Mouse (Mus musculus) thymus, postnatal 25 days (tissue): ENCODE measurements around the gene Cers2.

ENCODE experiments used
- DNase-seq: peaks from one replicate; pipeline ENCODE4 v3.0.0; 2022

Cers2 gene

DNA sequence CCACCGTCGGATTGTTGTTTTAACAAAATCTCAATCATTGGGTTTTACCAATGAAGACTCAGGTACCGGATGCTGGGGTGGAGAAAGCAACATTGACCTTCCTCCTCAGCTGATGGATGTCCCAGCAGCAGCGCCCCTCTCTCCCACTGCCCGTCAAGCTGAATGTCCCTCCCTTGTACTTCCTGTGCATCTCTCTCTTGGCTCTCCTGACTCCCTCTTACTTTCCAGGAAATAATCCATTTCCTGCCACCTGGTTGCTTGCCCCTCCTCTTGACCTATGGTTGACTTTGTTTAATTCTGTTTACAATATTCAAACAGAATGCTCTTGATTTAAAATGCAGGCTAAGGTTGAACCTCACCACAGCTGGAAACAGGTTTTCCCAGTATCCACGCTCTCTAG, 24.4 kb upstream of the Cers2 start:
- DNase-seq = no peak

- DNase-seq = no peak
Observed at GRCm38 (mm10) chr3:95291041-95291440, 23.6 kb upstream of the Cers2 start.

DNA sequence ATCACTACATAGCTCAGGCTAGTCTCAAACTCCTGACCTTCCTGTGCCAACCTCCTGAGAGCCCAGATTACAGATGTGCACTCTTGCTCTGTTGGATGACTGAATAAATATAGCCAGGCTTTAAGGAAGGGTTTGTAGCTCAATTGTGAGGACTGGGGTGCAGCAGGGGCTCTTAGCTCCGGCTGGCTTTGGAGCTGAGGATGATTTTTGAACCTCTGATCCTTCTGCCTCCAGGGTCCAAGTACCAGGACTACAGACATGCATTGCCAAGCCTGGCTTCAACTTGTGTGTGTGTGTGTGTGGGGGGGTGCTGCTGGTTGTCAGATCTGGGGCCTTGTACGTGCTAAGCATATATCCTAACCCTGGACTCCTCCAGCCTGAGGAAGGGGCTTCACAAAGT, 21.7 kb upstream of the Cers2 start:
- DNase-seq = no peak

DNA sequence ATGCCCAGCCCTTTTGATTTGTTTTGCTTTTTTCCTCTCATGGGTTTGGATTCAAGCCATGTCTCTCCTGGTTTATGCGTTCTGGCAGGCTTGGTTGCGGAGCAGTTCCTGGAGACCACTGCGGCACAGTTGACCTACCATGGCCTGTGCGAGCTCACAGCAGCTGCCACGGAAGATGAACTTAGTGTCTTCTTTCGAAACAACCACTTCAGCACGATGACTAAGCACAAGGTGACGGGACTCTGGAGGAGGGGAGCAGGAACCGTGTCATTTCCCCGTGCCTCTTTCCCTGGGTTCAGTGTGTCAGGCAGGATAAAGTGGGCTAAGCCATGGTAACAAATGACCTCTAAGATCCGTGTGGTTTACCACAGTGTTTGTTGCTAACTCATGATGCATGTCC, 21.1 kb upstream of the Cers2 start:
- no peak for DNase-seq

DNA sequence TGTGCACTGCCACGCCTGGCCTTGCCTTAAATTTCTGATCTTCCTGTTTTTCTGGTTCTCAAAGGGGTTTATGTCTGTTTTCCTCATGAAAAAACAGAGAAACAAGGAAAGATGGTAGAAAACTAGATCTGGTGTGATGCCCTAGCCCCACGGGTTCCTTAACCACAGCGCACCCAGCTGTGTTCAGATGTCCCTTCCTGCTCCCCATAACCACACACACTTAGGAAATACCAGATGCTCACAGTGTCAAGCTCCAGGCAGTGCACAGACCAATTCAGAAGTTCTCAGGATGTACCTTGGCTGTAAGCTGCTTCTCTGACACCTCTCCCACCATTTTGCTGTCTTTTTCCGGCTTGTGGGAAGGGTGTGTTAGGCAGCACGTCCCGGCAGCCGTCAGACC, 20.3 kb upstream of the Cers2 start:
- no peak for DNase-seq

GRCm38 (mm10) chr3:95294718-95295117, 19.9 kb upstream of the Cers2 start:
- DNase-seq = no peak

GRCm38 (mm10) chr3:95295321-95296102, 19.1 kb upstream of the Cers2 start:
- no peak for DNase-seq

- DNase-seq = peak; percentile 58
Observed at GRCm38 (mm10) chr3:95296103-95296469, 18.5 kb upstream of the Cers2 start.

DNA sequence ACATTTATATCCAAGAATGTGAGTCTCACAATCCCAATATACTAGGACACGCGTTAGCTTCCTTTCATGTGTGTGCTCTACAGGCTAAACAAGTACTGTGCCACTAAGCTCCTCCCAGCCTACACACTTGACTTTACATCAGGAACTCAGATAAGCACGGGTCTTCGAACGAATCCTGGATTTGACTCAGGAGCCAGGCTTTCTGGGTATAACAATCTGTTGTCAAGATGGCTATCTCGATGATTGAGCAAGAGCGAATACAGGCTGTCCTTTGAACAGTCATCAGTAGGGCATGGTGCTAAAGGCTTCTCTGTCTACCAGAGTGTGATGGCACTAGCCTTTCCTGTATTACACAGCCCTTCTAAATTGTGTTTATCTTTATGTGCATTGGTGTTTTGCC, 16.6 kb upstream of the Cers2 start:
- no peak for DNase-seq

- no peak for DNase-seq
Observed at GRCm38 (mm10) chr3:95301204-95301796, 13.3 kb upstream of the Cers2 start.

GRCm38 (mm10) chr3:95306244-95306643, 8.3 kb upstream of the Cers2 start:
- DNase-seq = no peak

- no peak for DNase-seq
Observed at GRCm38 (mm10) chr3:95307100-95307499, 7.5 kb upstream of the Cers2 start, which contains the start of gene Anxa9. TSS of gene Anxa9 (minus strand) at chr3:95307176.

GRCm38 (mm10) chr3:95310496-95310895, 4.1 kb upstream of the Cers2 start:
- no peak for DNase-seq

DNA sequence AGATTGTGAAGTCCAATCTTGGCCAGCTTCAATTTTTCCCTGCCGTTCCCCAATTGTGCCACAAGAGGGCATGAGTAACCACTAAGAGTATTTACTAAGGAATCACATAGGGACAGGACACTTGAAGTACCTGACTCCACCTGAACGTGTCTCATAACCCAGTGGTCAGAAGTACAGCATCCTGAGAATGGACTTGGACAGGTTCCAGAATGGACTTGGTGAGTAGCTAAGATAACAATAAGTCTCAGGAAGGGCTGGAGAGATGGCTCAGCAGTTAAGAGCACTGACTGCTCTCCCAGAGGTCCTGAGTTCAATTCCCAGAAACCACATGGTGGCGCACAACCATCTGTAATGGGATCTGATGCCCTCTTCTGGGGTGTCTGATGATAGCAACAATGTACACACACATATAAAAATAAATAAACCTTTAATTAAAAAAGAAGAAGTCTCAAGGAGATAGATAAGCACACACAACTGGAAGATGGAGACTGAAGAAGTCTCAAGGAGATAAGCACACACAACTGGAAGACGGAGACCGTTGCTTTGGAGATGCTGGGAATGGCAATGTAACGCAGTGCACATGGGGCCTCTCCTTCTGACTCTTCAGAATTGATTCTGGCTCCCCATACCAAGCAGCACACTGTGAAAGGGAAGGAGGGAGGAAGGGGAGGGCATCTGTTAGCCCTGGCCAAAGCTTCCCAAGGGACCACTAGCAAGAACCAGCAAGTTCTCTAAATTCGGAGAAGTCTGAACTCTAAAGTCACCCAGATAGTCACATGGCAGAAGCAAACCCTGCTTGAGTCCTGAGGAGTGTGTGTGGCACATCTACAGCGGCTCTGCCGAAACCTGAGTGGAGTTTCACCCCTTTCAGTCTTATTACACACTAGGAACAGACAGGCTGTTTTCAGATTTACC, 3.4 kb upstream of the Cers2 start:
- peak; percentile 66 for DNase-seq

DNA sequence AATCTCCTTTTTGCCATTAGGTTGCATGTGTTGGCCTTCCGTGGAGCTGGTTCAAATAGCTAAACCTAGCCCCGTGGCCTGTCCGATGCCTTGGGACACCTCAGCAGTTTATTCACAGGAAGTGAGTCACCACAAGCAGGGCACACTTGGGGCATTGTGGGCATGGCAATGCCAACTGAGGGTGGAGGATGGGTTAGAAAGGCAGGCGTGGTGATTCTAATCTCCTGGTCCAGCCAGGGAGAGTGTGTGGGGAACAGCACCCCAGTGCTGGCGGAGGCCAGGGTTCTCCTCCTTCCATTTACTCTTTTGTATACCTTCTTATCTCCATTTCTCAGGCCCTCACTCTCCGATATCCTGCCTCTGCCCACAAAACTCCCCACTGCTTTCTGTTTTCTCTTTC, 2.0 kb upstream of the Cers2 start:
- no peak for DNase-seq

- no peak for DNase-seq
Observed at GRCm38 (mm10) chr3:95313476-95313875, 1.1 kb upstream of the Cers2 start.

DNA sequence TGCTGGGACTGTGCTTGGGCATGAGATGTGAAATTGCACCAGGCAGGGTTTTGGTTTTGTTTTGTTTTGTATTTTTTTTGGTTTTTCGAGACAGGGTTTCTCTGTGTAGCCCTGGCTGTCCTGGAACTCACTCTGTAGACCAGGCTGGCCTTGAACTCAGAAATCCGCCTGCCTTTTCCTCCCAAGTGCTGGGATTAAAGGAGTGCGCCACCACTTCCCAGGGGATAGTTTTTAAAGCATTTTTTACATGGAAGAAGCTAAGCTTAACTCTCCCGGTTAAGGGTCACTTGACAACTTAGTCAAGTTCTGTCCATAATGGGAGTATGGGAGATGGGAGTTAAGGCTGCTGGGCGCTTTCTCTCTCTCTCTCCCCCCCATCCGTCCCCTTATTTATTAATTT, 516 bp upstream of the Cers2 start:
- DNase-seq = no peak

- DNase-seq = peak; percentile 94
Observed at GRCm38 (mm10) chr3:95315094-95315843, 678 bp downstream of the Cers2 start.

GRCm38 (mm10) chr3:95315844-95316550, 1.4 kb downstream of the Cers2 start:
- DNase-seq = no peak

GRCm38 (mm10) chr3:95317414-95318080, 3.0 kb downstream of the Cers2 start:
- peak; percentile 74 for DNase-seq

DNA sequence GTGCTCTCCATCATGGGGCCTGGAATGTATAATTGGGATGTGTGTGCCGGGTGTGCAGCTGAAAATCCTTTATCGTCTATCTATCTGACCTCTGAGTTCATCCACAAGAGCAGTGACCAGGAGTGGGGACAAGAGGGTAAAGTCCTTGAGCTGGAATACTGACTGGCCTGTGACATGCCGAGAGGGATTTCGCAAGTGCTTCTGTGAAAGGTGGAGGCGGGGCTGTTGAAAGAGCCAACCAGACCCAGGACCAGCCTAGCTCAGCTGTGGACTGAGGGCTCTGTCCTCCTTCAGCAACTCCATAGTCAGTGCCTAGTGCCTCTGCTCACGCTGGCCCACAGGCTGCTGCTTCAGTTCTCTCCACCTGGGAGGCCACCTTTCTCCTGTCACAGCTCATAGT, 4.0 kb downstream of the Cers2 start:
- DNase-seq = no peak

DNA sequence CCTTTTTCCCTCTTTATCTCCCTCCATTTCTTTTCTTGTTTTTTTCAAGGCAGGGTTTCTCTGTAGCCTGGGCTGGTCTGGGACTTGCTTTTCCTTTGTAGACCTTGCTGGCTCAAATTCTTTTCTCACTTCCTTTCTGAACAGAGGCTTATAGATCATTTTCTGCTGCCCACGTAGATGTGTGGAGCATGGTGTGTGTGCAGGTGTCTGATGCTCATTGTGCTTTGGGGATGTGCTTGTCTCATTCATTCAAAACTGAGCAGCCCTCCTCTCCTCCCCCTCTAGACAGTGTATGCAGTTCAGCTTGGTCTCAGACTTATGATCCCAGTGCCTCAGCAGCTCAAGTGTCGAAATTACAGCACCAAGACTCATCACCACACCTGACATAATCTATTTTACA, 4.5 kb downstream of the Cers2 start:
- DNase-seq = no peak
